In genomic region chr6:120174602-120175115, GRCm38 (mm10) we compare ENCODE assay signal across 9 mouse cellular contexts.
DNase-seq lines count a peak whose midpoint lies in the region; ATAC-seq and TF ChIP-seq lines count a peak whose summit lies in the region.
"Had no signal": no experiment of that assay in that cellular context is flagged by ENCODE, and none has a peak within 500 bp of the region (broad histone marks: within the 10 kb centered on the region; RNA-seq: fewer than 3 reads in every experiment).

No protein-coding gene starts in this region.

- H3K4me2 ChIP-seq in lung, embryonic 15.5 days, result no peak overlapping the region
- no peak overlapping the region for H3K4me2 ChIP-seq in kidney, embryonic 16.5 days (replicated peaks; ENCODE audit: low read depth, low read length)
- H3K4me2 ChIP-seq: limb, embryonic 15.5 days had no signal

- TF ChIP-seq POLR2A in heart, adult 2 months (IDR thresholded peaks at IDR 0.05; ENCODE audit: insufficient read depth, low read depth, low read length), result peak; percentile 24; the same call in 1 of the 2 replicates

- H3K4me3 ChIP-seq in lung, embryonic 15.5 days, result no peak overlapping the region
- no peak overlapping the region for H3K4me3 ChIP-seq in heart, adult 2 months
- H3K4me3 ChIP-seq in kidney, embryonic 16.5 days (ENCODE audit: low read length), result no peak overlapping the region
- H3K4me3 ChIP-seq: limb, embryonic 15.5 days had no signal

- TF ChIP-seq CTCF in heart, adult 2 months (IDR thresholded peaks at IDR 0.05), result no peak

- no peaks in the 10 kb centered on the region for H3K27me3 ChIP-seq in lung, embryonic 15.5 days
- H3K27me3 ChIP-seq in heart, adult 2 months (ENCODE audit: control insufficient read depth, insufficient read depth, low read length), result no peaks in the 10 kb centered on the region
- H3K27me3 ChIP-seq in kidney, embryonic 16.5 days (ENCODE audit: insufficient read depth, low read length), result no peaks in the 10 kb centered on the region
- H3K27me3 ChIP-seq: limb, embryonic 15.5 days had no signal

- intact Hi-C loops in heart, adult 2 months (cut with DNase I), result loop anchor here (2.0 kb wide), 1 partner anchor 28 kb away; no protein-coding TSS in a partner anchor

- no peaks in the 10 kb centered on the region for H3K79me2 ChIP-seq in heart, adult 2 months (replicated peaks; ENCODE audit: control insufficient read depth, insufficient read depth, low read length)

- WGBS in lung, embryonic 15.5 days, result 33% methylated on average over 7 of the region's 7 CpGs
- 26% methylated on average over 7 of the region's 7 CpGs for WGBS in heart, adult 2 months
- 52% methylated on average over 7 of the region's 7 CpGs for WGBS in kidney, embryonic 16.5 days

- H3K4me1 ChIP-seq in lung, embryonic 15.5 days, result peaks cover 10% of the 10 kb centered on the region; the same call in 1 of the 2 replicates
- peaks cover 8% of the 10 kb centered on the region for H3K4me1 ChIP-seq in heart, adult 2 months (ENCODE audit: control insufficient read depth, insufficient read depth, low read length)
- no peaks in the 10 kb centered on the region for H3K4me1 ChIP-seq in kidney, embryonic 16.5 days (ENCODE audit: insufficient read depth, low read length)

- no peaks in the 10 kb centered on the region for H3K9me3 ChIP-seq in lung, embryonic 15.5 days
- no peaks in the 10 kb centered on the region for H3K9me3 ChIP-seq in kidney, embryonic 16.5 days (ENCODE audit: low read length)
- H3K9me3 ChIP-seq: limb, embryonic 15.5 days had no signal

- H3K27ac ChIP-seq in lung, embryonic 15.5 days, result no peak overlapping the region
- H3K27ac ChIP-seq in heart, adult 2 months, result peak overlapping the region; percentile 86
- H3K27ac ChIP-seq in kidney, embryonic 16.5 days (ENCODE audit: low read length), result peak overlapping the region; percentile 37; the same call in 1 of the 2 replicates
- H3K27ac ChIP-seq: limb, embryonic 15.5 days had no signal

- H3K36me3 ChIP-seq in lung, embryonic 15.5 days, result no peaks in the 10 kb centered on the region
- H3K36me3 ChIP-seq in heart, adult 2 months (ENCODE audit: control insufficient read depth, insufficient read depth, low read length), result no peaks in the 10 kb centered on the region
- H3K36me3 ChIP-seq in kidney, embryonic 16.5 days (ENCODE audit: insufficient read depth, low read length), result no peaks in the 10 kb centered on the region
- H3K36me3 ChIP-seq: limb, embryonic 15.5 days had no signal

- no peak for DNase-seq in lung, postnatal 25 days (ENCODE audit: low spot score)
- peak; percentile 74 to 85 for DNase-seq in heart, adult 2 months
- DNase-seq in spleen, postnatal 4 days (ENCODE audit: low spot score in 2 of 2), result peak; percentile 85 to 88
- DNase-seq in right cerebral cortex, adult 2 months (ENCODE audit: low spot score in 2 of 2), result no peak
- no peak for DNase-seq in layer of hippocampus, adult 11-12 months (ENCODE audit: low spot score)
- DNase-seq in left cerebral cortex, adult 9 months (ENCODE audit: low spot score in 2 of 2), result no peak

- peak; percentile 87 for ATAC-seq in lung, embryonic 15.5 days (ENCODE audit: borderline replicate concordance, extremely low read depth, low FRiP score, low TSS enrichment)
- no peak; the same call in 1 of the 2 replicates for ATAC-seq in kidney, embryonic 16.5 days (ENCODE audit: low FRiP score, low TSS enrichment)

- peak; percentile 94 for TF ChIP-seq EP300 in heart, adult 2 months (IDR thresholded peaks at IDR 0.05; ENCODE audit: insufficient read depth, low read depth, low read length)

- H3K9ac ChIP-seq in lung, embryonic 15.5 days, result no peak overlapping the region
- H3K9ac ChIP-seq in heart, adult 2 months (ENCODE audit: low read depth, low read length), result 0 out of 2 replicates have a peak overlapping the region, but pooled peaks have one; percentile 14
- no peak overlapping the region for H3K9ac ChIP-seq in kidney, embryonic 16.5 days (replicated peaks; ENCODE audit: low read length)
- H3K9ac ChIP-seq: limb, embryonic 15.5 days had no signal

Comparison
In these comparisons a context has a peak if more than half of its experiments do, and no peak if none do; other contexts are left out.
1. DNase-seq: peak in heart, adult 2 months (2 of 2) and spleen, postnatal 4 days (2 of 2); none in lung, postnatal 25 days (single experiment), right cerebral cortex, adult 2 months (0 of 2), layer of hippocampus, adult 11-12 months (single experiment) and left cerebral cortex, adult 9 months (0 of 2).